Mouse (Mus musculus): ENCODE data around the gene Arhgef12. TPM values are rescaled to one million over a fixed set of nuclear protein-coding genes. Genes with fewer than 3 reads are reported as not detected.

The Arhgef12 gene
- polyA plus RNA-seq, 1 experiment, result 2.4 TPM

GRCm38 (mm10) chr9:43021515-43022251 is 85.4 kb downstream of the Arhgef12 start:
- H3K9me3 ChIP-seq, result no peaks in the 10 kb centered on the region; the same call in 1 of the 2 replicates
- no peak for TF ChIP-seq FLI1 (IDR thresholded peaks at IDR 0.05; ENCODE audit: low read length)
- no peak for TF ChIP-seq GATA1 (IDR thresholded peaks at IDR 0.05; ENCODE audit: borderline replicate concordance, low read length)
- no peaks in the 10 kb centered on the region for H3K27me3 ChIP-seq (replicated peaks)
- H3K4me3 ChIP-seq (replicated peaks), result no peak overlapping the region
- peaks cover 15% of the 10 kb centered on the region for H3K4me1 ChIP-seq
- peaks cover 21% of the 10 kb centered on the region for H3K36me3 ChIP-seq (replicated peaks; ENCODE audit: low read length)

DNA sequence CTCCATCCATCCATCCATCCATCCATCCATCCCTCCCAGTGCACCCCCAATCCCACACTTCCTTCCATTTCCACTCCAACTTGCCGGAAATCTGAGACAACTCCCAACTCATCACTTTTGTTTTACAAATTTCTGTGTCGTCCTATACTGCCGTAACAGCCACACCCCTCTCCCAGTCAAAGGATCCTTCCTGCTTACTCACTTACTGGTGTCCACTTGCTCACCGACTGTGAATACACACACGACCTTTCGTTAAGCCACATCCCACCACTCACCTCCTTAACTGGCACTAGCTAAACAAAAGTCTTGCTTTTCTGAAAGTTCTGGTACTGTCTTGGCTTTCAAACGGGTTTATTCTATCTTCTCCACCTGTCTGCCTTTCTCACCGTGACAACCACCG is 87.4 kb downstream of the Arhgef12 start:
- no peaks in the 10 kb centered on the region; the same call in 1 of the 2 replicates for H3K9me3 ChIP-seq
- H3K4me1 ChIP-seq, result peaks cover 15% of the 10 kb centered on the region
- no peak overlapping the region for H3K4me3 ChIP-seq (replicated peaks)
- no peaks in the 10 kb centered on the region for H3K27me3 ChIP-seq (replicated peaks)
- TF ChIP-seq GATA1 (IDR thresholded peaks at IDR 0.05; ENCODE audit: borderline replicate concordance, low read length), result no peak
- TF ChIP-seq FLI1 (IDR thresholded peaks at IDR 0.05; ENCODE audit: low read length), result no peak
- H3K36me3 ChIP-seq (replicated peaks; ENCODE audit: low read length), result peaks cover 23% of the 10 kb centered on the region

DNA sequence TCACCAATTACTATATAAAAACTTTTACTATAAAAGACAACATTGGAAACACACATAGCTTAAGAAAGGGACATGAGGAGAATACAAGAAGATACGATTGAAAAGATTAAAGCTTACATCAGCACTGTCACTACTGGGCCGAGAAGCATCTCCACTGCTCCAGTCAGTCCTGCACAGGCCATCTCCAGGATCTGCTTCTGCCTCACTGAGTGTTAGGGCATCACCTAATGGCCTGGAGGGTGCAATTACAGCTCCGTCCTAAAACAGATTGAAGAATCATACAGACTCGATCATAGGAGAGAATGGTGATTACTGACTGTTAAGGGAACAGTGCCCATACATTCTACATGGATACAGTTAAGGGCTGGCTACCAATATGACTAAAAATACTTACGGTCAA is 91.3 kb downstream of the Arhgef12 start:
- Histone ChIP-seq H3K4me1 (0 out of 2 replicates have a peak, but pooled peaks cover 4% of the 10 kb centered on the region), H3K27me3 (replicated peaks) (no peaks in the 10 kb centered on the region), H3K9me3 (no peaks in the 10 kb centered on the region; the same call in 1 of the 2 replicates), H3K4me3 (replicated peaks) (no peak overlapping the region), H3K36me3 (replicated peaks; ENCODE audit: low read length) (peaks cover 36% of the 10 kb centered on the region)
- TF ChIP-seq GATA1 (IDR thresholded peaks at IDR 0.05; ENCODE audit: borderline replicate concordance, low read length) (no peak), FLI1 (IDR thresholded peaks at IDR 0.05; ENCODE audit: low read length) (no peak)

GRCm38 (mm10) chr9:43015366-43015765 is 91.7 kb downstream of the Arhgef12 start:
- Histone ChIP-seq H3K4me1 (0 out of 2 replicates have a peak, but pooled peaks cover 4% of the 10 kb centered on the region), H3K27me3 (replicated peaks) (no peaks in the 10 kb centered on the region), H3K36me3 (replicated peaks; ENCODE audit: low read length) (peaks cover 36% of the 10 kb centered on the region), H3K4me3 (replicated peaks) (no peak overlapping the region), H3K9me3 (no peaks in the 10 kb centered on the region; the same call in 1 of the 2 replicates)
- no peak for TF ChIP-seq FLI1 (IDR thresholded peaks at IDR 0.05; ENCODE audit: low read length)
- no peak for TF ChIP-seq GATA1 (IDR thresholded peaks at IDR 0.05; ENCODE audit: borderline replicate concordance, low read length)

GRCm38 (mm10) chr9:43014886-43015285 is 92.2 kb downstream of the Arhgef12 start:
- Histone ChIP-seq H3K27me3 (replicated peaks) (no peaks in the 10 kb centered on the region), H3K9me3 (no peaks in the 10 kb centered on the region; the same call in 1 of the 2 replicates), H3K4me3 (replicated peaks) (no peak overlapping the region), H3K4me1 (0 out of 2 replicates have a peak, but pooled peaks cover 4% of the 10 kb centered on the region), H3K36me3 (replicated peaks; ENCODE audit: low read length) (peaks cover 39% of the 10 kb centered on the region)
- TF ChIP-seq GATA1 (IDR thresholded peaks at IDR 0.05; ENCODE audit: borderline replicate concordance, low read length) (no peak), FLI1 (IDR thresholded peaks at IDR 0.05; ENCODE audit: low read length) (no peak)

DNA sequence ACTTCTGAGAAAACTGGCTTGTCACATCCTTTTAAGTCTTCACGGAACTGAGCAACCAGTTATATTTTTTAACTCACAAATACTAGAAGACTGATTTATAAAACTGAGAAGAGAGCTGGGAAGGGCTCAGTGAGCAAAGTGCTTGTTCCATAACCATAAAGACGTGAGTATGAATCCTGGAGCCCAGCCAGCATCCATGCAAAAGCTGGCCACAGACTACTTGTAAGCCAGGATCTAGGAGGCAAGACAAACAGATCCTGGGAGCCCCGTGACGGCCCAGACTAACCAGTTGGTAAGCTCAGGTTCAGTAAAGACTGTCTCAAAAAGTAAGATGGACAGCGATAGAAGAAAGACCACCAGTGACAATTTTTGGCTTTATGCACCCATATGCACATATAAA is 94.5 kb downstream of the Arhgef12 start:
- Histone ChIP-seq H3K36me3 (replicated peaks; ENCODE audit: low read length) (peaks cover 44% of the 10 kb centered on the region), H3K4me3 (replicated peaks) (no peak overlapping the region), H3K9me3 (no peaks in the 10 kb centered on the region), H3K27me3 (replicated peaks) (no peaks in the 10 kb centered on the region), H3K4me1 (no peaks in the 10 kb centered on the region)
- TF ChIP-seq GATA1 (IDR thresholded peaks at IDR 0.05; ENCODE audit: borderline replicate concordance, low read length), result no peak
- no peak for TF ChIP-seq FLI1 (IDR thresholded peaks at IDR 0.05; ENCODE audit: low read length)

DNA sequence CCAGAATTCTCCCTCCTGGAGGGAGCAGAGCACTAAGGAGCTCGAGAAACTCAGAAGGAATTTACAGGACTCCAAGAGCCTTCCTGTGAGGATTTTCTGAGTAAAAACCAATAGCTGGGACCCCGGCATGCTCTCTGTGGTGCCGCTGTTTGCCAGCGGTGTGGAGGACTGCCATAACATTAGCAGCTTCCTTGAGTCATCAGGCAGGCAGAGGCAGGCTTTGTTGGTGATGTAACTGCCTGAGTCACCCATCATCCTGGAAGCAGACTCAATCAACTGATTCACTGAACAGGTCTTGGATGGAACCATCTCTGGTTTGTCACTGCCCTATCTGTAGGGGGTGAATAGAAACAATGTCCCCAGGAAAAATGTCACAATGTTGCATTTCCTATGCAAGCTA is 96.0 kb downstream of the Arhgef12 start:
- H3K9me3 ChIP-seq, result no peaks in the 10 kb centered on the region
- peaks cover 44% of the 10 kb centered on the region for H3K36me3 ChIP-seq (replicated peaks; ENCODE audit: low read length)
- no peak overlapping the region for H3K4me3 ChIP-seq (replicated peaks)
- no peak for TF ChIP-seq GATA1 (IDR thresholded peaks at IDR 0.05; ENCODE audit: borderline replicate concordance, low read length)
- no peak for TF ChIP-seq FLI1 (IDR thresholded peaks at IDR 0.05; ENCODE audit: low read length)
- no peaks in the 10 kb centered on the region for H3K4me1 ChIP-seq
- H3K27me3 ChIP-seq (replicated peaks), result no peaks in the 10 kb centered on the region

DNA sequence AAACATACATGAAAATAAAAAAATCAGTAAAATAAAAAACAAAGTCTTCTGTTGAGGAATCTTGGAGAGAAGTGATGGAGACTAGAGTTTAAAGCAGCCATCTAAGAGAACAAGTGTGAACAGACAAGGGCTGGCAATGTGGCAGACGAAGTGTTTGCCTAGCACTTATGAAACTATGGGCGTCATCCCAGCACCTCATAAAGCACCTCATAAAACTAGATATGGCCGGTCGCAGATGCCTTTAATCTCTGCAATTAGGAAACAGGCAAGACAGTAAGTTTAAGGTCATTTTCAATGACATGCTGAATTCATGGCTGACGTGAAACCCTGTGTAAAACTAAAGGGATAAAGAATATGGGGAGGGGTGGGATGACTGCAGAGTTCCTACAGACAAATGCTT is 103.2 kb downstream of the Arhgef12 start:
- no peaks in the 10 kb centered on the region for H3K27me3 ChIP-seq (replicated peaks)
- peaks cover 72% of the 10 kb centered on the region for H3K36me3 ChIP-seq (replicated peaks; ENCODE audit: low read length)
- no peak for TF ChIP-seq FLI1 (IDR thresholded peaks at IDR 0.05; ENCODE audit: low read length)
- no peak for TF ChIP-seq GATA1 (IDR thresholded peaks at IDR 0.05; ENCODE audit: borderline replicate concordance, low read length)
- no peak overlapping the region for H3K4me3 ChIP-seq (replicated peaks)
- no peaks in the 10 kb centered on the region; the same call in 1 of the 2 replicates for H3K9me3 ChIP-seq
- H3K4me1 ChIP-seq, result no peaks in the 10 kb centered on the region

GRCm38 (mm10) chr9:43003017-43003416 is 104.0 kb downstream of the Arhgef12 start:
- Histone ChIP-seq H3K4me1 (no peaks in the 10 kb centered on the region), H3K36me3 (replicated peaks; ENCODE audit: low read length) (peaks cover 75% of the 10 kb centered on the region)

DNA sequence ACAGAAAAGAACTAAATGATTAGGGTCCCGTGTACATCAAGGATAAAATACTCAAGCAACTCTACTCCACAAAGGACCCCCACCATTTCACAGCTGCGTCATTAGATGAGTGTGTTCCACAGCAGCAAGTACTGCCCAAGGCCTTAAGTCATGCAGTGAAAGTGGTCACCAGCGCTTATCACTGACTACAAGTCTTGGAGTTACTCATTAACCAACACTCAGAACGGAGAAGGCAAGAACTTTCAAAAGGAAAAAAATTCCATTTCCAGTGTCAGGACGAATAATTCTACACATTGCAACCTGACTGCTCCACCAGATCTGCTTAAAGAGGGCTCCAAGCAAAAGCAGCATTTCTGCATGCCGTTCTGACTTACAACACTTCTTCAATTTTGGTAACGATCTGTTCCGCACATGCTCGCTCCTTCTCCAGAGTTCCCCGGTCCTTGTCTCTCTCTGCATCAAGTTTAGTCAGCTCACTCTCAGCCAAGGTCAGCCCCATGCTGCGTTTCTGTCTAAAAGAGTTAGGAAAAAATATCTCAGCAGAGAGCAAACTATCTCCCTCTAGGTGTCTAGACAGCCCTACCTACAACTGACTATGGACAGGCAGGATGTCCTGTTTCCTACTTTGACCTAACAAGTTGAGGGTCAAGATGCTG is 106.3 kb downstream of the Arhgef12 start:
- H3K36me3 ChIP-seq (replicated peaks; ENCODE audit: low read length), result peaks cover 84% of the 10 kb centered on the region
- TF ChIP-seq GATA1 (IDR thresholded peaks at IDR 0.05; ENCODE audit: borderline replicate concordance, low read length) (no peak), FLI1 (IDR thresholded peaks at IDR 0.05; ENCODE audit: low read length) (no peak)
- H3K4me3 ChIP-seq (replicated peaks), result no peak overlapping the region
- no peaks in the 10 kb centered on the region for H3K4me1 ChIP-seq
- no peaks in the 10 kb centered on the region for H3K27me3 ChIP-seq (replicated peaks)
- no peaks in the 10 kb centered on the region; the same call in 1 of the 2 replicates for H3K9me3 ChIP-seq

More at GRCm38 (mm10) chr9:43003017-43003416, 104.0 kb downstream of the Arhgef12 start:
- H3K4me3 ChIP-seq (replicated peaks), result no peak overlapping the region
- TF ChIP-seq FLI1 (IDR thresholded peaks at IDR 0.05; ENCODE audit: low read length), result no peak
- no peak for TF ChIP-seq GATA1 (IDR thresholded peaks at IDR 0.05; ENCODE audit: borderline replicate concordance, low read length)
- H3K9me3 ChIP-seq, result no peaks in the 10 kb centered on the region; the same call in 1 of the 2 replicates
- no peaks in the 10 kb centered on the region for H3K27me3 ChIP-seq (replicated peaks)

Data from megakaryocyte, embryonic 14.5 days (primary cell).